Comparison of ENCODE assay signal across 7 mouse cellular contexts in the genomic region with DNA sequence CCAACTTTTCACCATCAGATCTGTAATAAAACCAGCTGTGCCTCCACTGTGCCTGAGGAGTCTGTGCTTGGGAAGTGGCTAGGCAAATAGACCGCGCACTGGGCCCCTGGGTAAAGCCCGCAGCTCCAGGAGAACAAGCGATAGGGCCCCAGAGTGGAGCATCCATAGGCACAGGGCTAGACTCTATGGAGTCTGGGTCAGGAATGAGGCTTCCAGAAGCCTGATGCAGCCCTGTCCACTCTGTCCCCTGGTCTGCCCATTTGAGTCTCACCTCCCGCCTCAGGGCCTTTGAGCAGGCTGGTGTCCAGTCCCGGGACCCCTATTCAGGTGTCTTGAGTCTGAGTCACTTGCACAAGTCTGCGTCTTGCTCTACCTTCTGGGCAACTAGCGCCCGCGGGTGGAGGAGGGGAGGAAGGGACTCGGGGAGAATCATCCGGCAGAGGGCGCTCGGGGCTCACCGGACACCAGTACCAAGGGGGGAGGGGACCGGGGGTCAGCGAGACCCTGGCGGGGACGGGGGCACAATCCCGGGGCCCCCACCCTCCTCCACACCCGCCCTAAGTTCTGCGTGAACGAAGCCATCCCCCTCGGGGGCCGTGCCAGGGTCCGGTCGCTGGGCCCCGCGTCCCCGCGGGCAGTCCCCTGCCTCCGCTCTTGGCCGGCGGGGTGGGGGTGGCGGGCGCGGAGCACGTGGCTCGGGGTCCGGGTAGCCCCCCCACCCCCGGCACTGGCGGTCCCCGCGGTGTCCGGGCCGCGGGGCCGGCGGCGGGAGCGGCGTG. TPM values are rescaled to one million over a fixed set of nuclear protein-coding genes. Genes with fewer than 3 reads are reported as not detected.
DNase-seq lines count a peak whose midpoint lies in the region; ATAC-seq lines count a peak whose summit lies in the region.

Necab2 (plus strand) TSS at position 509 of the 779 bp plus-strand sequence.

- WGBS in embryonic facial prominence, embryonic 10.5 days, result 2% methylated on average over 49 of the region's 52 CpGs
- WGBS in limb, embryonic 13.5 days, result 1% methylated on average over 40 of the region's 52 CpGs
- WGBS in midbrain, embryonic 15.5 days, result 4% methylated on average over 32 of the region's 52 CpGs

- H3K36me3 ChIP-seq in embryonic facial prominence, embryonic 10.5 days (replicated peaks), result no peaks in the 10 kb centered on the region; the same call in 1 of the 2 replicates
- H3K36me3 ChIP-seq in limb, embryonic 13.5 days, result no peaks in the 10 kb centered on the region
- no peaks in the 10 kb centered on the region for H3K36me3 ChIP-seq in midbrain, embryonic 15.5 days (replicated peaks)

- peak within 1 kb of the TSS; percentile 78 for H3K4me3 ChIP-seq in embryonic facial prominence, embryonic 10.5 days
- H3K4me3 ChIP-seq in limb, embryonic 13.5 days, result peak within 1 kb of the TSS; percentile 71
- peak within 1 kb of the TSS; percentile 66 for H3K4me3 ChIP-seq in midbrain, embryonic 15.5 days

- peak within 1 kb of the TSS; percentile 74 for H3K9ac ChIP-seq in limb, embryonic 13.5 days
- peak within 1 kb of the TSS; percentile 77 for H3K9ac ChIP-seq in midbrain, embryonic 15.5 days

- H3K4me1 ChIP-seq in embryonic facial prominence, embryonic 10.5 days, result peaks cover 29% of the 10 kb centered on the region
- H3K4me1 ChIP-seq in limb, embryonic 13.5 days, result peaks cover 14% of the 10 kb centered on the region
- H3K4me1 ChIP-seq in midbrain, embryonic 15.5 days, result peaks cover 14% of the 10 kb centered on the region

- H3K27me3 ChIP-seq in embryonic facial prominence, embryonic 10.5 days (replicated peaks; ENCODE audit: low read depth, poor library complexity, severe bottlenecking), result peaks cover 71% of the 10 kb centered on the region
- H3K27me3 ChIP-seq in limb, embryonic 13.5 days, result peaks cover 45% of the 10 kb centered on the region
- H3K27me3 ChIP-seq in midbrain, embryonic 15.5 days (replicated peaks), result 0 out of 2 replicates have a peak, but pooled peaks cover 4% of the 10 kb centered on the region

- peak; percentile 68 for ATAC-seq in limb, embryonic 13.5 days (ENCODE audit: low FRiP score, low read depth)
- ATAC-seq in midbrain, embryonic 15.5 days (replicated peaks), result peak; percentile 61

- H3K9me3 ChIP-seq in embryonic facial prominence, embryonic 10.5 days, result no peaks in the 10 kb centered on the region
- no peaks in the 10 kb centered on the region for H3K9me3 ChIP-seq in limb, embryonic 13.5 days
- no peaks in the 10 kb centered on the region for H3K9me3 ChIP-seq in midbrain, embryonic 15.5 days

- DNase-seq in adrenal gland, postnatal 14 days, result peak; percentile 94
- DNase-seq in embryonic facial prominence, embryonic 10.5 days (ENCODE audit: low spot score), result peak; percentile 94
- DNase-seq in heart, adult 8-10 months (ENCODE audit: low spot score), result peak; percentile 63
- DNase-seq in kidney, adult 9 months, result peak; percentile 90
- DNase-seq in spleen, postnatal 14 days (ENCODE audit: low spot score in 2 of 2), result peak; percentile 47 to 70

- H3K27ac ChIP-seq in embryonic facial prominence, embryonic 10.5 days (replicated peaks), result peak within 1 kb of the TSS; percentile 92
- H3K27ac ChIP-seq in limb, embryonic 13.5 days, result no peak within 1 kb of the TSS
- no peak within 1 kb of the TSS for H3K27ac ChIP-seq in midbrain, embryonic 15.5 days

- peak within 1 kb of the TSS; percentile 83 for H3K4me2 ChIP-seq in limb, embryonic 13.5 days (replicated peaks)
- peak within 1 kb of the TSS; percentile 72 for H3K4me2 ChIP-seq in midbrain, embryonic 15.5 days

RNA-seq across cellular contexts. Expression of gene Necab2, which starts in this region (rescaled TPM):
- 10.4 and 10.6 TPM in 2 replicates for total RNA-seq in adrenal gland, postnatal 14 days (2021)
- polyA plus RNA-seq in embryonic facial prominence, embryonic 10.5 days (2016; fragmentation: Nextera tagmentation; extraction: Ambion mirVana), result 8.8 and 9.4 TPM in 2 replicates
- total RNA-seq in heart, adult 8-10 months (2022), result not detected
- 3.1 and 3.5 TPM in 2 replicates for polyA plus RNA-seq in limb, embryonic 13.5 days (2015; fragmentation: Nextera tagmentation; extraction: Ambion mirVana)
- 53.0 and 60.5 TPM in 2 replicates for polyA plus RNA-seq in midbrain, embryonic 15.5 days (2015; fragmentation: Nextera tagmentation; extraction: Ambion mirVana)

Comparison
In these comparisons a context has a peak if more than half of its experiments do, and no peak if none do; other contexts are left out.
1. RNA of gene Necab2 (total RNA-seq): 10.4 to 10.6 TPM in adrenal gland, postnatal 14 days; not detected in heart, adult 8-10 months; every median in the first group is over 10 times any median in the second.
2. Peak in DNase-seq in heart, adult 8-10 months; RNA of the gene not detected or under 1 TPM.
3. Peak in every context shown above with its lines, with median percentiles within 50 percentile points of each other: DNase-seq and H3K4me3 ChIP-seq.